Mouse (Mus musculus): ENCODE measurements at regions not wholly inside any gene's neighbourhood (a gene's known extent, or its start where the extent isn't known, plus 50 kb on each side); places are given as distances from the start of the nearest gene placed in this dataset.

GRCm38 (mm10) chr12:92251962-92252361 is 403.0 kb upstream of the Sel1l start:
- ATAC-seq (ENCODE audit: low FRiP score), result no peak
- peaks cover 3% of the 10 kb centered on the region for H3K4me1 ChIP-seq (replicated peaks)
- no peaks in the 10 kb centered on the region for H3K9me3 ChIP-seq
- H3K36me3 ChIP-seq, result no peaks in the 10 kb centered on the region
- WGBS, result 38% methylated on average over 4 of the region's 4 CpGs
- H3K4me2 ChIP-seq, result no peak overlapping the region
- H3K27ac ChIP-seq, result no peak overlapping the region
- H3K4me3 ChIP-seq, result no peak overlapping the region
- no peak overlapping the region for H3K9ac ChIP-seq
- H3K27me3 ChIP-seq, result no peaks in the 10 kb centered on the region

DNA sequence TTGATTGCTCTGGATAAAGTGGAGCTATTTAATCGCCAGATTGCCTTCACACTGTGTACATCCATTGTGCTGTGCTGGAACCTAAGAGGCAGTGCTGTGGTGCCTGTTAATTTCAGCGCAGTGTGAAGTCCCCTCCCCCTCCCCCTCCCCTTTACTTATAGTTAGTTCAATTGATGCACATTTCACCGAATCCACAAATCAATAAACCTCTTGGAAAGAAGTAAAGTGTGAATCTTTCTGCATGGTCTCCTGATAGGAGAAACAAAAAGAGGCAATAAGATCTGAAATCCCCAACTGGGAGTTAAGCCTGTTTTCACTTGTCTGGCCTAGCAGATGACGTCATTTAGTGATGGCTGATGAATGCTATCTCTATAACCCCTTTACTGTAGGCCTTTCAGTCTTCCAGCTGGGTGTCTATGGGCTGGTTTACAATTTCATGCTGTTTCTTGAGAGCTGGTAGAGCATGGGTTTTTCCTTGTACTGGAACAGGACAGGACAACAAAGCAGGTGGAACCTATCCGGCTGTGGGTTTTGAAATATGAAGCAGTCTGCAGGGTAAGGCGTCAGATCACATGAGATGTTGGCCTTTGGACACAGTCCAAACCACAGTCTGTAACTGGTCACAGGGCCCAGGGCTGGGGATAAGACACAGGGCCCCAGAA is 398.0 kb upstream of the Sel1l start:
- Histone ChIP-seq H3K4me2 (no peak overlapping the region), H3K4me3 (no peak overlapping the region), H3K27ac (peak overlapping the region; percentile 73; the same call in 1 of the 2 replicates), H3K9me3 (no peaks in the 10 kb centered on the region), H3K4me1 (replicated peaks) (peaks cover 8% of the 10 kb centered on the region), H3K36me3 (no peaks in the 10 kb centered on the region), H3K27me3 (no peaks in the 10 kb centered on the region), H3K9ac (no peak overlapping the region)
- ATAC-seq (ENCODE audit: low FRiP score), result peak; percentile 91
- 35% methylated on average over 6 of the region's 6 CpGs for WGBS

- 0 out of 2 replicates have a peak, but pooled peaks cover 6% of the 10 kb centered on the region for H3K4me1 ChIP-seq (replicated peaks)
- H3K27ac ChIP-seq, result peak overlapping the region; percentile 12; the same call in 1 of the 2 replicates
- H3K27me3 ChIP-seq, result no peaks in the 10 kb centered on the region
- no peak overlapping the region for H3K4me3 ChIP-seq
- H3K9ac ChIP-seq, result no peak overlapping the region
- peak; percentile 74; the same call in 1 of the 2 replicates for ATAC-seq (ENCODE audit: low FRiP score)
- WGBS, result 66% methylated on average over 5 of the region's 5 CpGs
- no peaks in the 10 kb centered on the region for H3K9me3 ChIP-seq
- no peak overlapping the region for H3K4me2 ChIP-seq
- H3K36me3 ChIP-seq, result no peaks in the 10 kb centered on the region
Observed at GRCm38 (mm10) chr12:92239956-92240699, 391.2 kb upstream of the Sel1l start.

- H3K9ac ChIP-seq, result no peak overlapping the region
- no peak overlapping the region for H3K27ac ChIP-seq
- ATAC-seq (ENCODE audit: low FRiP score), result no peak
- no peaks in the 10 kb centered on the region for H3K36me3 ChIP-seq
- 81% methylated on average over 3 of the region's 3 CpGs for WGBS
- H3K27me3 ChIP-seq, result no peaks in the 10 kb centered on the region
- no peaks in the 10 kb centered on the region for H3K4me1 ChIP-seq (replicated peaks)
- H3K4me2 ChIP-seq, result no peak overlapping the region
- H3K4me3 ChIP-seq, result no peak overlapping the region
- no peaks in the 10 kb centered on the region for H3K9me3 ChIP-seq
Observed at GRCm38 (mm10) chr12:92233650-92234408, 384.9 kb upstream of the Sel1l start.

DNA sequence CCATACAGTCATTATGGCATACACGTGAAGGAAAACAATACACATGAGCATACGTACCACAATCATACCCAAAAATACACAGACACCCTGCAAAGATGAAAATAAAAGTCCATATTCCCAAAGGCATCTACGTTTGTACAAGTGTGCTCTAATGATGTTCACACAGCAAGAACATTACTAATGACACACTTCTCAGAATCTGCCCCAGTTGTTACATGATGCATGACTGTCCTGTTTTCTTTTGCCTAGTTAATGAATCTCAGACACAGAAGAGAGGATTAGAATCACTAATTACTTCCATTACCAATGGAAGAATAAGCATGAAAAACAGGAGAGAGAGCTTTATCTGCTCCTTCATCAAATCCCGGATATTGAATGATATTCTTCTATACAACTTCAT is 379.6 kb upstream of the Sel1l start:
- H3K9me3 ChIP-seq, result no peaks in the 10 kb centered on the region
- H3K9ac ChIP-seq, result no peak overlapping the region
- H3K27me3 ChIP-seq, result no peaks in the 10 kb centered on the region
- no peaks in the 10 kb centered on the region for H3K4me1 ChIP-seq (replicated peaks)
- ATAC-seq (ENCODE audit: low FRiP score), result no peak
- no peak overlapping the region for H3K27ac ChIP-seq
- no peaks in the 10 kb centered on the region for H3K36me3 ChIP-seq
- H3K4me3 ChIP-seq, result no peak overlapping the region
- H3K4me2 ChIP-seq, result no peak overlapping the region
- whole genome bisulfite sequencing, result 73% methylated on average over 4 of the region's 4 CpGs

DNA sequence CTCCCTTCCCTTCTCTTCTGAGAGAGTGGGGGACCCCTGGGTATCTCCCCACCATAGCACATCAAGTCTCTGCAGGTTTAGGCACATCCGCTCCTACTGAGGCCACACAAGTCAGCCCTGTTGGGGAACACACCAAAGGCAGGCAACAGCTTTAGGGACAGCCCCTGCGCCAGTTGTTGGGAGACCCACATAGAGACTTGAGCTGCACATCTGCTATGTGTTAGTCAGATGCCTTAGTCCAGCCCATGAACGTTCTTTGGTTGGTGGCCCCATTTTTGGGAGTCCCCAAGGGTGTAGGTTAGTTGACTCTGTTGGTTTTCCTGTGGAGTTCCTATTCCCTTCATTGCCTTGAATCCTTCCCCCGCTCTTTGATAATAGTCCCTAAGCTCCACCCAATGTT is 354.4 kb upstream of the Sel1l start:
- H3K4me2 ChIP-seq, result no peak overlapping the region
- H3K4me3 ChIP-seq, result no peak overlapping the region
- WGBS, result 90% methylated on average over 4 of the region's 4 CpGs
- no peaks in the 10 kb centered on the region for H3K27me3 ChIP-seq
- no peaks in the 10 kb centered on the region for H3K9me3 ChIP-seq
- no peaks in the 10 kb centered on the region for H3K4me1 ChIP-seq (replicated peaks)
- no peak for ATAC-seq (ENCODE audit: low FRiP score)
- H3K36me3 ChIP-seq, result no peaks in the 10 kb centered on the region
- no peak overlapping the region for H3K27ac ChIP-seq
- H3K9ac ChIP-seq, result no peak overlapping the region

- ATAC-seq (ENCODE audit: low FRiP score), result no peak
- no peak overlapping the region for H3K9ac ChIP-seq
- H3K4me2 ChIP-seq, result no peak overlapping the region
- H3K36me3 ChIP-seq, result no peaks in the 10 kb centered on the region
- WGBS, result 63% methylated on average over 1 of the region's 1 CpGs
- H3K4me1 ChIP-seq (replicated peaks), result no peaks in the 10 kb centered on the region
- no peak overlapping the region for H3K4me3 ChIP-seq
- H3K27me3 ChIP-seq, result no peaks in the 10 kb centered on the region
- no peaks in the 10 kb centered on the region for H3K9me3 ChIP-seq
- H3K27ac ChIP-seq, result no peak overlapping the region
Observed at GRCm38 (mm10) chr12:92200602-92201001, 351.6 kb upstream of the Sel1l start.

DNA sequence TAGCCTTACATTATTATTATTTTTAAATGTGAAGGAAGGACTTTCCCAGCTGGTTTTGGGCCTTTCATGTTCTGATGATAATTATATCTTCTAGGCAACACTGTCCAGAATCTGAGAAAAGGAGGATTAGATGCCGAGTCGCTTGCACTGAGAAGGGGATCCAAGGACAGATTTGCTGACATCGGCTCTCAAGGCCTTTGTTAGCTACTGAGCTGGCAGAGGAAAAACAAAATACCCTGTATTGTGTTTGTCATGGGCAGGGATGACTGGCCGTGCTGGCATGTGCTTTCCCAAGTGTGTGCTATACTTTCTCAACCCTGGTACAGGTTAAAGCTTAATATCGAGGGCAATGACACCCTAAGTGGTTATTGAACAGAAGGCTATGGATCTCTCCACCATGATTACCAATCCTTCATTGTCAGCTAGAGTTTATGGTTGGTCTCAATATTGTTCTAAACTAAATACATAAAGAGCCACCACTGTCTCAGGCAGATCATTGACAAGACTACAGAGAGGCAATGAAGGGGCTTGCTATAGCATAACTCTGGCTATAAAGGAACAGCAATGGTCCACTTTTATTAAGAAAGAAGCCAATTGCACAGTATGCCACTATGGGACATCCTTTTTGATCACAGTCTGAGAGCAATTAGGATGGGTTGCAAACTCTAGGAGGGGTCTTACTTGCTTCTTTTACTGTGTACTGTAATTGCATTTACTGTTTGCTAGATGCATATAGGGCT is 350.0 kb upstream of the Sel1l start:
- H3K36me3 ChIP-seq, result no peaks in the 10 kb centered on the region
- H3K9me3 ChIP-seq, result no peaks in the 10 kb centered on the region
- H3K4me3 ChIP-seq, result no peak overlapping the region
- 73% methylated on average over 5 of the region's 5 CpGs for whole genome bisulfite sequencing
- no peak overlapping the region for H3K4me2 ChIP-seq
- no peaks in the 10 kb centered on the region for H3K4me1 ChIP-seq (replicated peaks)
- H3K27ac ChIP-seq, result no peak overlapping the region
- no peaks in the 10 kb centered on the region for H3K27me3 ChIP-seq
- no peak for ATAC-seq (ENCODE audit: low FRiP score)
- H3K9ac ChIP-seq, result no peak overlapping the region

GRCm38 (mm10) chr12:92193934-92194685 is 345.2 kb upstream of the Sel1l start:
- H3K27ac ChIP-seq, result no peak overlapping the region
- no peak overlapping the region for H3K4me2 ChIP-seq
- H3K9me3 ChIP-seq, result no peaks in the 10 kb centered on the region
- WGBS, result 93% methylated on average over 6 of the region's 6 CpGs
- H3K27me3 ChIP-seq, result no peaks in the 10 kb centered on the region
- H3K9ac ChIP-seq, result no peak overlapping the region
- H3K4me1 ChIP-seq (replicated peaks), result no peaks in the 10 kb centered on the region
- H3K36me3 ChIP-seq, result no peaks in the 10 kb centered on the region
- ATAC-seq (ENCODE audit: low FRiP score), result no peak
- H3K4me3 ChIP-seq, result no peak overlapping the region

DNA sequence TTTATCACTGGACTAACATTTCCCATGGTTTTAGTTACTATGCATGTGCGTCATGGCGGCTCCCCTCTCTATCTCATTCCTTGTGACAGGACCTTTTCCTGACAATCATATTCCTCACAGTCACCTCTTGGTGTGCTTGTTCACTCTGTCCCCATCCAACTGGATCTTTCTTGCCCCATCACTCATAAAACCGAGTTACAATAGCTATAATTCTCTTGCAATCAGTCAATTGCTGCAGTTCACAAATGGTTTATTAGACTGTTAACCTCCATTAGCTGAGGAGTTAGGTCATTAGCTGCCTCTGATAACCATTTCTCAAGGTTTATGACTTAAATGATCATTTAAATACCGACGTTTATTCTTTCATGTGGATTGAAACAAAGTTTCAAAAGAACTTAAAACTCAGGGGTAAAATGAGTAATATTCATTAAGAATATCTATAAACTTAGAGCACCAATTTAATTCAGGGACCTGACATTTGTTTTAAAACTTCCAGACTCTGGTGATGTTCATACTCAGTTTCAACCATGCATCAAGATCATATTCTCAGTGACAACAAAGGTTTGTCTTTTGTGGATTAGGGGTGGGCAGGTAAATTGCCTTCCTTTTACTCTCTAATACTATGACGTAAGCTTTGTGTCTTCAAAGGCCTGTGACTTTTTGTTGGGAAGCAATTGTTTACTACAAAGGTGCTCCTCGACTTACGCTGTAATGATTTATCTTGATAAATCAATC is 344.4 kb upstream of the Sel1l start:
- Histone ChIP-seq H3K27me3 (no peaks in the 10 kb centered on the region), H3K9me3 (no peaks in the 10 kb centered on the region), H3K4me1 (replicated peaks) (no peaks in the 10 kb centered on the region), H3K27ac (no peak overlapping the region), H3K4me3 (no peak overlapping the region), H3K36me3 (no peaks in the 10 kb centered on the region), H3K9ac (no peak overlapping the region), H3K4me2 (no peak overlapping the region)
- WGBS, result 93% methylated on average over 8 of the region's 8 CpGs
- no peak for ATAC-seq (ENCODE audit: low FRiP score)

GRCm38 (mm10) chr12:92189022-92189421 is 340.1 kb upstream of the Sel1l start:
- no peaks in the 10 kb centered on the region for H3K27me3 ChIP-seq
- H3K36me3 ChIP-seq, result no peaks in the 10 kb centered on the region
- no peak overlapping the region for H3K4me2 ChIP-seq
- H3K9ac ChIP-seq, result no peak overlapping the region
- H3K9me3 ChIP-seq, result no peaks in the 10 kb centered on the region
- H3K4me1 ChIP-seq (replicated peaks), result 0 out of 2 replicates have a peak, but pooled peaks cover 4% of the 10 kb centered on the region
- H3K27ac ChIP-seq, result no peak overlapping the region
- ATAC-seq (ENCODE audit: low FRiP score), result no peak
- H3K4me3 ChIP-seq, result no peak overlapping the region

Measured in hindbrain, embryonic 13.5 days (tissue).